Mouse (Mus musculus) gastrocnemius, postnatal 36 days (tissue): ENCODE measurements around the gene Kri1. TPM values are rescaled to one million over a fixed set of nuclear protein-coding genes. Genes with fewer than 3 reads are reported as not detected.
A peak's percentile ranks its signal among the peaks of the same experiment; 100 is the strongest.
"Not testable (repeated sequence)": the region's sequence is repeated elsewhere in the genome, so short reads cannot be mapped to it uniquely, and the experiment has no call there.

Source experiments
- DNase-seq, 2 experiments: peaks; one replicate each; pipeline ENCODE4 v3.0.0; 2022
- intact Hi-C: fragments of 180-260 bp; cut with DNase I; formaldehyde crosslinking; loops from one replicate; pipeline ENCODE4 v1.15.1; 2025
- total RNA-seq, 2 experiments: library from RNA; stranded (reverse); gene quantifications; 2 replicates each; pipeline ENCODE4 v1.2.3; 2021

Gene Kri1
- total RNA-seq, 2 experiments from 2014 or later: 9.1 to 11.6 TPM

DNA sequence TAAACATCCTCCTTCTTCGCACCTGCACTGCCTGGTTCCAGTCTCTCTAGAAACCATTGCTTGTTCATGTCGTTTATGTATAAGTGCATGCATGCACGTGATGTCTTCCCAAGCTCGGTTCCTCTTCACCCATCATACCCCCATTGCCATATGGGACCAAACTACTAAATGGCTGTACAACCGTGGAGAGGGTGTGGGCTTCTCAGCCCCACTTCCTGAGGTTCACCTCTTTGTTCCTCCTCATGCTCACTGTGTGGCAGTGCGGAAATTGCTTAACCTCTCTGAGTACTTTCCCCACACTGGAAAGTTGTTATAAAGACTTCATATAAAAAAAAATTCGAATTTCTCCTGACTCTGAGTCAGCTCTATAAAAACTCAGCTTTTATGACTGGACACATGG lies 28.9 kb upstream of the Kri1 start:
- no peak for DNase-seq
- intact Hi-C loops: no loop called here

DNA sequence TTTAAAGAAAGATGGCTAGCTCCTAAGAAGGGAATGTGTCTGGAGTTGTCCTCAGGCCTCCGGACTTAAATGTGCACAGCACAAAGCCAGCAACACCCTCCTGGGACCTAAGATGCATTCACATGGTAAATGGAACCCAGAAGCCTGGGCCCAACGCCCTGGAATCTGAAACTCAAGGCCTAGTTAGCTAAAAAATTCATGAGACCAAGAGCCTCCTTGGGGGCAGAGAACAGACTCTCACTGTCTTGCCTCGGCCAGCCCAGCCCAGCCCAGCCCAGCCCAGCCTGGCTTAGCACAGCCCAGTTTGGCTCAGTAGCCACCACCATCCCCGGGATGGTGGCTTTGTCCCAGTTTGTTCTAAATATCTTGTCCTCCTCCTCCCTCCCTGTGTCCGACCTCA lies 27.7 kb upstream of the Kri1 start:
- DNase-seq: no peak
- intact Hi-C loops: loop anchor here (2.0 kb wide), 2 partner anchors 39 to 95 kb away; partner anchors contain the start of gene Qtrt1

DNA sequence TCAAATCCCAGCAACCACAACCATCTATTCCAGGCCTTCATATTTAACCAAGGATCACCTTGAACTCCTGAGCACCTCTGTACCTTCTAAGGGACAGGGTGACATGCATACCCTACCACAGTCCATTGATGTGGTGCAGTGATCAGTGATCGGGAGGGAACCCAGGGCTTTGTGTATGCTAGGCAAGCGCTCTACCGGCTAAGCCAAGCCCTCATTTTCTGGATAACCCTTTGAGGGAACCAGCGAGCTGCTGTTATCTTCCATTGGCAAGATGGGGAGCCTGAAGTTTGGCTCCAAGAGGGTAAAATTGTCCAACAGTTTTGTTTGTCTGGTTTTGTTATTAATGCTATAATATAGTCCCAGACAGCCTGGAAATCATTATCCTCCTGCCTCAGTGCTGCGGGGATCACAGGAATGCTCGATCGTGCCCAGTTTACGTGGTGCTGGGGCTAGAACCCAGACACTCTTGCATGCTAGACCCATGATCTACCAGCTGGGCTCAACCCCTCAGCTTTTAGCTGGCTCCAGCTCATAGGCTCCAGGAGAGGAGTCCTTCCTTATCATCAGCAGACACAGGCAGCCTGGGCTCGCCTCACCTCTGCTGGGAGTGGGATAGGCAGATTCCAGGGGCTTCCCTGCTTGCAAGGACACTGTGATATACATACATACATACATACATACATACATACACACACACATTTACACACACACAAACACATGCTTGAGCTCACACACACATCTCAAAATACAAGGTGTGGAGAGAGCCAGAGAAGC lies 26.8 kb upstream of the Kri1 start:
- intact Hi-C loops: loop anchor here (2.0 kb wide), 2 partner anchors 40 to 96 kb away; partner anchors contain the start of gene Qtrt1

DNA sequence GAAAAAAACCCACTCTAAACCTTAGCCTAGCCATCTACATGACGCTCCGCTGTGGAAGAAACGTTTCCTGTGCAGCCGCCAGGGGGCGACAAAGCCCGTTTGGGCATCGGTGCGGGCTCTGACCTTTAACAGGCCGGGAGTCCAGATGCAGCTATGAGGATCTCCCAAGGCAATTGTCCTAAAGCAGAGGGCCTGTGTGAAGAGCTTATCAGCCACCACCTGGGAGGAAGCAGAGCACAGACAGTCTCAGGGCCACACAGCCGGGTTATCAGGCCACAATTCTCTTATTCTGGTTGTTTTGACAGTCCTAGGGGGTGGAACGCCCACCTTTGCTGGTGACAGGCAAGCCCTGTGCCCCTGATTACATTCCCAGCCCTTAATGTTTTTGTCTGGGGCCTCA lies 25.6 kb upstream of the Kri1 start:
- DNase-seq: peak; percentile 88
- intact Hi-C loops: no loop called here

More for the DNA sequence above, 26.8 kb upstream of the Kri1 start:
- DNase-seq: no peak

DNA sequence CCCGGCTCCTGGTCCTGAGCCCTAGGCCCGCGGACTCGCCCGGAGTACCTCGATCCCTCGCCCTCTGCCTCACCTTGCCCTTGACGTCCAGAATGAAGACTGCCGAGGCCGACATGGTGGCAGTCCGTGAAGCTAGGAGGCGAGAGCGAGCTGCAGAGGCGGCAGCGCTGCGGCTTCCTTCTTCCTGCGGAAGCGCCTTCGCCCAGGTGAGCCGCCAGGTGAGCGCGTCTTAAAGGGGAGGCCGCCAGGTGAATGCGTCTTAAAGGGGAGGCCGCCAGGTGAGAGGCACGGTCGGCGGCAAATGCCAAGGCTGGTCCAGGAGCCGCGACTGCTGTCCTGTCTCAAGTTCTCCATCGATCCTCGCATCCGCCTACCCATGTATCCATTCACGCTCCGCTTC lies 24.4 kb upstream of the Kri1 start, which contains the start of gene Ap1m2:
Ap1m2 (minus strand) TSS at position 204 of the 400 bp plus-strand sequence.
- no peak for DNase-seq
- intact Hi-C loops: no loop called here

DNA sequence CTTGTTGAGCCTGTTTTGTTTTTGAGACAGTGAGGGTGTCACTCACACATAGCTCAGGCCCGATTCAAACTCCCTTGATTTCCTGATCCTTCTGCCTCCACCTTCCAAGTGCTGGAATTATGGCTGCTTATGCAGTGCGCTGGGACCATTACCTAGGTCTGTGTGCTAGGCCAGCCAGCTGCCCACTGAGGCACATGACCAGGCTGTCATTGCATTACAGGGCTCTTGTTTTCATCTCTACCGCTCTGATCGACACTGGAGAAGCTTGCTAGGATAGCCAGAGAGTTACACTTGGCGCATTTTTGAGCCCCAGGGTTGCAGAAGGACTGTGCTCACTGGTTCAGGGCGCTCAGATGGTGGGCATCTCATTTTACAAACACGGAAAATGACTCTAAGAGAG lies 23.9 kb upstream of the Kri1 start:
- intact Hi-C loops: loop anchor here (1.0 kb wide), 1 partner anchor 47 kb away; no protein-coding TSS in a partner anchor
- no peak for DNase-seq

DNA sequence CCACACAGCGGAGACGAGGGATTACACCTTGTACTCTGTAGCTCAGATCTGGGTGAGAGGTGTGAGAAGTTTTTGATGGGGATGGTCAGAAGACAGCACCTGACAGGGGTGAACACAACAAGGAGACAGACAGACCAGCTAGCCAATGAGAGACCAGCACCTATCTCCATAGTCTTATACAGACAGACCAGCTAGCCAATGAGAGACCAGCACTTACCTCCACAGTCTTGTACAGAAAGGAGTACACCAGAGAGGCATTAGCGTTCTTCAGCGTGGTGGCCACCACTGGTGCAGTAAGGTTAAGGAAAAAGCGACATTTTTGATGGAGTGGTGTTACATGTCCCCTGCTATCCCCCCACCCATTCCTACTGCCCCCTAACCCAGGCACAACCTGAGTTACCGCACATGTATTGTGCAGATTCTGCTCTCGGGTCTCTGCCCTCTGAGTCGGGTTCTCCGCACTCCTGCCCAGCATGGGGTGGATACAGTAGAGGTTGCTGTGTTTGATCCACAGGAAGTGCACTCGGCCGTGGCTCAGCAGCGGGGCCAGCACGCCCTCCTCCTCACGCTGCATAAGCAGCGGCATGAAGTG lies 21.5 kb upstream of the Kri1 start:
- intact Hi-C loops: loop anchor here (10.0 kb wide), 1 partner anchor 166 kb away; no protein-coding TSS in a partner anchor
- no peak for DNase-seq

DNA sequence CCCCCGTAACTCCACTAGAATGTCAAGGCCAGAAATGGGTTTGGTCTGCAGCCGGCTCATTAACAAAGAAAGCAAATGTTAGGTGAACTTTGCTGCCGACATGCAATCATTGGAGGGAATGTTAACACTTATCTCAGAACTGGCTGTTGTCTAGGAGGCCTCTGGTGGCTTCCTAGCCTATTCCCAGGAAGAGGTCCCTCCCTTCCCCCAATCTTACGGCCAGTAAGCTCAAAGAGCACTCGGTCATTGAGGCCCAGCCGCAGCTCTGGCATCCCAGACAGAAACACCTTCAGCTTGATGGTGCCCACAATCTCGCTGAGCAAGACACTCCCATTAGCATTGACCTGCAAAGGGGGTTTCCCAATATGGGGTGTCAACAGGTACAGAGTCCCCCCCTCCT lies 17.3 kb upstream of the Kri1 start:
- intact Hi-C loops: loop anchor here (10.0 kb wide), 1 partner anchor 170 kb away; no protein-coding TSS in a partner anchor
- DNase-seq: no peak

DNA sequence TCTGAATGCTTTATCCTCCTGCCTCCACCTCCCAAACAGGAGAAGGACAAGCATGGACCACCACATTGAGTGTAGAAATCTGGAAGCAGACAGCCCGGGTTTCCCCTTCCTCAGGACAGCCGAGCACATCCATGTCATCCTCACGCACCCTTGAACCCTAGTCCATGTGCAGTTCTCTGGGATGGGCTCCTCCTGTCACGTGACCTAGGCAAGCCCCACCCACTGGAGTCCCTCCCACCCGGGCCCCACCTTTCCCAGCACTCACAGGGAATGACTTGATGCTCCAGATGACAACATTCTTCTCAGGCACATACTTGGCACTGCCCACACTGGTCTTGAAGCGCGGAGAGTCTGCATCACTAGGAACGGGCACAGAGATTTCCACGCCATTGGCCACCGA lies 11.2 kb upstream of the Kri1 start:
- intact Hi-C loops: no loop called here
- no peak for DNase-seq

DNA sequence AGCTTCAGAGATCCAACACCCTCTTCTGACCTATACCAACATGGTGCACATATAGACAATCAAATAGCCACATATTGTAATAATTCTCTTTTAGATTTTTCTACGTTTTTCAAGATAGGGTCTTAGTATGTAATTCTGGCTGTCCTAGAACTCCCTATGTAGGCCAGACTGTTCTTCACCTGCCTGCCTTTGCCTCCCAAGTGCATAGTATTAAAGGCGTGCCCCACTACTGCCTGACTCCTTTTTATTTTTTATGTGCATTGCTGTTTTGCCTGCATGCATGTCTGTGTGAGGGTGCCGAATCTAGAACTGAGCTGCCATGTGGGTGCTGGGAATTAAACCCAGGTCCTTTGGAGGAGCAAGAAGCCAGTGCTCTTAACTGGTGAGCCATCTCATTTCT lies 4.5 kb upstream of the Kri1 start:
- intact Hi-C loops: no loop called here
- no peak for DNase-seq

DNA sequence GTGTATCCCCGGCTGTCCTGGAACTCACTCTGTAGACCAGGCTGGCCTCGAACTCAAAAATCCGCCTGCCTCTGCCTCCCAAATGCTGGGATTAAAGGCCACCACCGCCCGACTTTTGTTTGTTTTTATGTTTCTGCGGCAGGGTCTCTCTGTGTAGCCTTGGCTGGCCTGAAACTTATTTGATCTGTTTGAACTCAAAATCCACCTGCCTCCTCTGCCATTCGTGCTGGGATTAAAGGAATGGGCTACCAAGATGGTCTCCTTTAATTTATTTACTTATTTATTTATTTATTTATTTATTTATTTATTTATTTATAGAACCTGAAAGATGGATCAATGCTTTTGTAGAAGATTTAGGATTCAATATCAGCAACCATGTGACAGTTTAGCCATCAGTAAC lies 4.1 kb upstream of the Kri1 start:
- DNase-seq, intact Hi-C loops: not testable (repeated sequence)

DNA sequence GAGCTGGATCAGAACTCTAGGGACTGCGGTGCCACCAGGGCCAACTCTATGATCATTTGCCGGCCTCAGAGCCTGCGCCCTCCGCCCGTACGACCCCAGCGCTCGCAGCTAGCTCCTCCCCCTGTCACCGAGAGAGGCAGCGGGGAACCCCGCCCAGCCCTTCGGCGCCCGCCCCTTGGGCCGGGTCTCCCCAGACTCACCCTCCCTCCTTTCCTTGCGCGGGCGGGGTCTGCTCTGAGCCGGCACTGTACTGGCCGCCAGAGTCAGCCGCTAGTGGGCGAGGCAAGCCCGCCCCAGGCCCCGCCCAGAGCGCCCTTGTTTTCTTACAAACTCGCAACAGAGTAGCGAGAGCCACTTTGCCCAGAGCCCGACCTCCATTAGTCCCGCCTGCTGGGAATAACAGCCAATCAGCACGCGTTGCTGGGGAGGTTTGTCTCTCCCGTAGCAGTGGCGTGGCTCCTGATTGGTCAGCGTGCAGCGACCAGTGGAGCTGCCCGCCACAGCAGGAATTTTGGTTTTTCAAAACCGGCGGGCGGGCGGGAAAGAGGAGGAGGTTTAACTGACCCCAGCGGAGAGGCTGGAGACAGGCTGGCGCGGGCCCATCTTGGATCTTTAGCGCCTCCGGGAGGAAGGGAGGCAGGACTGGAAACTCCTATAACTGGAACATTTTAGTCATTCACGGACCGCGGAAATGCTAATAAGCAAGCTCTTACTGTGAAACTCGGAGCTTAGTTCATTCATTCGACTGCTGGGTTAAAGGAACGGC lies 3.4 kb upstream of the Kri1 start, which contains the start of gene Cdkn2d:
Cdkn2d (minus strand) TSS at position 386 of the 766 bp plus-strand sequence.
- peak; percentile 99 to 100 for DNase-seq
- intact Hi-C loops: no loop called here

DNA sequence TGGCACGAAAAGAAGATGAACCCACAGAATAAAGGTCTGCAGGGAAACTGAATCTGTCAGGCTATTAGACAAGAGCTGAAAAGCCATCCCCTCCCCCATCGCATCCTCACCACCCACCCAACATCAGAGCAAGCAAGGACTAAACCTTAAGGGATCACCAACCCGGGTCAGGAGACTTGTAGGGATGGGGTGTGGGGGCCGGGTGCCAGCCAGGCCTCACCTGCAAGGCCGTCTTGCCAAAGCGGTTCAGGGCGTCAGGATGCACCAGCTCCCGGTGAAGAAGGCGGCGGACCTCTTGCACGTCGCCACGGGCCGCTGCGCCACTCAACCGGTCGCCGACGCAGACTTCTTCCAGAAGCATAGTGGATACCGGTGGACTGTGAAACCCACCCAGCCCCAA lies 2.8 kb upstream of the Kri1 start:
- DNase-seq: no peak
- intact Hi-C loops: no loop called here

DNA sequence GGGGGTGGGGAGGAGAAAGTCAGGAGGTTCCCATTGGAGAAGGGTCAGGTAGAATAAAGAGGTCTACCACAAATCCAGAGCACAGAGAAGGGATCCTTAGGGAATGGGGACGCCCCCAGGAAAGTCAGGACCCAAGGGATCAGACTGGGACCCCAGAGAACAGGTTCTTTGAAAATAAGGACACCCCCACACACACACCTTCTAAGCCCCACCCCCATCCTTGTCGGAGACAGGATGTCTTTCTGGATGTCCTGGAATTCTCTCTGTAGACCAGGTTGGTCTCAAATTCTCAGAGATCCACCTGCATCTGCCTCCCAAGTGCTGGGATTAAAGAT lies 1.5 kb upstream of the Kri1 start:
- DNase-seq: no peak
- intact Hi-C loops: no loop called here

DNA sequence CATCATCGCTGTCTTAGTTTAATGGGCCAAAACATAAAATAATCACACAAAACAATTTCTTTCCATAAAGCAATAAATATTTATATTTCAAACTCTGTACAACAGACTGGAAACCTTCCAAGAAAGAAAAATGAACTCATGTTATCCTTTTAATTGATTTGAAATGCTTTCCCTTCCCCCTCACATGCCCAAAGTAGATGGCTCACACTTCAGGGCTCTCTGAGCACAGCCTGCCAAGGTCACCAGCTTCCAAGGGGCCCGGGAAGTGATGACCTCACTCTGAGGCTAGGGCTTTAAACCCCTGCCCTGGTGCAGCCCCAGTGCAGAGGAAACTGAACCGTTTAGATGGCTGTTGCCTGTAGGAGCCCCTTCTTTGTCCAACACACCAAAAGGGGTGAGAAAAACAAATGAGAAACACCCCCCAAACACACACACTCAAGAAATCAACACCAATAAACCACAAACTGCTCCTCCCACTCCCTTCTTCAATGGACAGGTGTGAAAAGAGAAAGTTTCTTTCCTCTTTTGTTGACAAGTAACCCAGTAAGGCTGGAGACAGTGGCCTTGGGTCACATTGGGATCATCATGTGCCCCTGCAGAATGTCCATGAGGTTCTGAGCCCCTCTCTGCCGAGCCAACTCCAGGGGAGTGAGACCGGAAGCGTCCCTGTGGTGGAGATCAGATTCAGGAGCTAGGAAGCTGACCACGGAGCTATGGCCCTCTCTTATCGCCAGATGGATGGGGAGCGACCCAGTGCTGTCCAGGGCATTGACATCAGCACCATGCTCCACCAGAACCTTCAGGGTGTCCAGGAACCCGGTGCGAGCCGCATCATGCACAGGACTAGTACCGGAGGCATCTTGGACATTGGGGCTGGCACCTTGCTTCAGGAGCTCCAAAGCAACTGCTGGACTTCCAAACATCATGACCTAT lies 901 bp upstream of the Kri1 start:
- intact Hi-C loops: no loop called here

DNA sequence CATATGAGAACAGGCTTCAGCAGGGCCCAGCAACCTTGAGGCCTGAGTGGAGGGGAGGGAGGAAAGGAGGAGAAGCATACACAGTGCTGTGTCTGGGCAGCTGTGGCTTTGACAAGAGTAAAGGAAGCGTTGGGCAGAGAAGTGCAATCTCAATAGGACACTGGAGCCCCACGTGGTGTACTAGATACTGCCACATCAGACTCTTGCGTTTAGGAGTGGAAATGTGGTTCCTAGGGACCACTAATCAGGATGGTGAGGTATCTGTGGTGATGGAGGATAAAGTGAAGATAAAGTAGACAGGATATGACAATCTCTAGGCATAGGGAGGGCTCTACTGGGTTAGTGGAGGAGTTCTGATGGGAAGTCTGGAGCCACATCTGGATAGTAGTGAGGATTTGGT lies 1.0 kb downstream of the Kri1 start:
- no peak for DNase-seq
- intact Hi-C loops: no loop called here

More for the DNA sequence above, 901 bp upstream of the Kri1 start:
- DNase-seq: no peak

DNA sequence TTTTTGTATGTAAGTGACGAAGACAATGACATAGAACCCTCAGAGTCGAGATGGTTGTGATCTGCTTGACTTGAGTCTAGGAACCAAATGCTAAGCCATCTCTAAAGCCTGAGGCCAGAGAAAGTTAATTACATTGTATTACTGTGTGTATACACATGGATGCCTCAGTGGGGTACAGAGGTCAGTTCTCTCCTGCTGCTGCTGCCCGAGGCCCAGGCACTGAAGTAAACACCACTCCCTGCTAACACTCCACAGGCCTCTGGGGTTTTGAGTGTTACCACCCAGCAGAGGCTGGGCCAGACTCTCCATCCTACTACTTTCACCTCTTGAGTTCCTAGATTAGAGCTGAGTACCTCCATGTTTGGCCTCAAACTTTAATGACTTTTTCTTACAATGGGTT lies 3.8 kb downstream of the Kri1 start:
- intact Hi-C loops: no loop called here
- no peak for DNase-seq

DNA sequence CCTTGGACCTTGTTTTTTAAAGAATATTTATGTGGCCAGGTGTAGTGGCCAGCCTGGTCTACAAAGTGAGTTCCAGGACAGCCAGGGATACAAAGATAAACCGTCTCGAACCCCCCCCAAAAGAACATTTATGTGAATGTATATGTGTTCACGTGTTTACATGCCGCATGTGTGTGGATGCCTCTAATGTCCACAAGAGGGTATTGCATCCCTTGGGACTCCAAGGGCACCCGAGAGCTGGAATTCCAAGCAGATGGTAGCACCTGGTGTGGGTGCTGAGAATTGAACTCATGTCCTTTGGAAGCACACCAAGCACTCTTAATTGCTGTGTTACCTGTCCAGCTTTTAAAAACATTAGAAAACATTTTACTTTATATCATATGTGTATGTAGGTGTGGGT lies 4.2 kb downstream of the Kri1 start:
- intact Hi-C loops: no loop called here
- no peak for DNase-seq

DNA sequence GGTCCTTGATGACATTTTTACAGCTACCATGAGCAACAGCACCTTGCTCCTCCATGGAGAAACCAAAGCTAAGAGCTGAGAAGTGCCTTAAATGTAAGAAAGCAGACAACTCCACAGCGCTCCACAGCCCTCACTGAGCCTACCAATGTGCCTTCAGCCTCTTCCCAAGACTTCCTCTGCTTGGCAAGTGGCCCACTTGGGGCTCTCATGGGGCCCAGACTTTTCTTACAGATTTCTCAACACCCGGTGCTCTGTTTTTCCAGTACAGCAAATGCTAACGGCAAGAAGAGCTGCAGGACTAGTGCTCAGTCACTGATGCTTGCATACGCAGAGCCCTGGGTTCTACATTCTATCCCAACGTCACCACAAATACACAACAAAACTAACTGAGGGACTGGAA lies 10.0 kb downstream of the Kri1 start:
- no peak for DNase-seq
- intact Hi-C loops: no loop called here

DNA sequence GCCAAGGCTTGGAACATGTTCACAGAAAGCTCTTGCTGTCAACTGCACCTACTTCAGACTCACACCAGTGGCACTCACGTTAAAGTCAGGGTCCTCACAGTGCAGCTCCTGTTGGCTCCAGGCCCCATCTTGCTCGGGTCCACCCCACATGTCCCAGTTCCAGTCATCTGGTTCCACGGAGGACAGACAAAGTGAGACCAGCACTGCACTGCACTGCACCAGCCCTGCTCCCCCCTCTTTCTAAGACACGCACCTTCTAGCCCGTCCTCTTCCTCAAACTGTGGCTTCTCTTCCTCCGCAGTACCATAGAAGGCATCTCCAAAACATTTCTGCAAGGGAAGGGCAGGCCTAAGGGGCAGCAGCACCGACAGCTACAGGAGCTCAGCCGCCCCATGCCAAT lies 11.5 kb downstream of the Kri1 start:
- intact Hi-C loops: no loop called here
- DNase-seq: no peak
